Mouse (Mus musculus) midbrain, postnatal 0 days (tissue): ENCODE data around the gene Tubal3. TPM values are rescaled to one million over a fixed set of nuclear protein-coding genes. Genes with fewer than 3 reads are reported as not detected.

Experiments used
- ATAC-seq: fragments of 200-750 bp; cut with Nextera tagmentation; 2 replicates; pipeline ENCODE4 v1.8.0; 2017; ENCODE audit warnings: moderate number of reproducible peaks, mild to moderate bottlenecking, moderate TSS enrichment, moderate library complexity; ENCODE audit not compliant: low FRiP score
- DNase-seq: peaks from one replicate; pipeline ENCODE4 v3.0.0-alpha.2; 2015; ENCODE audit warnings: low spot score
- H3K27ac ChIP-seq: fragments of 300-500 bp; sonication (generic); 2 replicates; pipeline ENCODE4 v1.5.1; 2014; ENCODE audit warnings: low read depth, mild to moderate bottlenecking, low read length, mixed read lengths
- H3K27me3 ChIP-seq: fragments of 300-500 bp; sonication (generic); 2 replicates; pipeline ENCODE4 v1.6.1; 2014; ENCODE audit warnings: low read length, control low read depth, mixed read lengths; ENCODE audit not compliant: insufficient read depth
- H3K36me3 ChIP-seq: fragments of 300-500 bp; sonication (generic); 2 replicates; pipeline ENCODE4 v1.6.1; 2014; ENCODE audit warnings: low read length, control low read depth, mixed read lengths; ENCODE audit not compliant: insufficient read depth
- H3K4me1 ChIP-seq: fragments of 300-500 bp; sonication (generic); 2 replicates; pipeline ENCODE4 v1.6.1; 2014; ENCODE audit warnings: mild to moderate bottlenecking, control low read depth, antibody characterized with exemption, low read length, mixed read lengths; ENCODE audit not compliant: insufficient read depth
- H3K4me2 ChIP-seq: fragments of 300-500 bp; sonication (generic); 2 replicates; pipeline ENCODE4 v1.6.1; 2014; ENCODE audit warnings: low read depth, mild to moderate bottlenecking, low read length, mixed read lengths; ENCODE audit not compliant: poor library complexity, severe bottlenecking
- H3K4me3 ChIP-seq: fragments of 300-500 bp; sonication (generic); 2 replicates; pipeline ENCODE4 v1.5.1; 2014; ENCODE audit warnings: low read depth, mild to moderate bottlenecking, low read length, moderate library complexity
- H3K9ac ChIP-seq: fragments of 300-500 bp; sonication (generic); replicated peaks from 2 replicates; pipeline ENCODE4 v1.6.1; 2014; ENCODE audit warnings: mild to moderate bottlenecking, low read length, moderate library complexity, mixed read lengths; ENCODE audit not compliant: poor library complexity, severe bottlenecking
- H3K9me3 ChIP-seq: fragments of 300-500 bp; sonication (generic); 2 replicates; pipeline ENCODE4 v1.6.1; 2016; ENCODE audit warnings: low read length, control low read depth
- CTCF ChIP-seq: IDR thresholded peaks from 2 replicates; pipeline ENCODE4 v1.5.1; 2016; ENCODE audit warnings: antibody characterized with exemption, mild to moderate bottlenecking
- WGBS: fragments of 180-500 bp; shearing (Covaris S2); extraction: QIAGEN DNeasy Blood & Tissue Kit; methylation state at CpG from one replicate; pipeline ENCODE4 v1.1.7; 2014; 5-methylcytosine and 5-hydroxymethylcytosine counted together
- polyA plus RNA-seq: library from polyadenylated mRNA; unstranded; fragments of >200 nt; fragmentation: Nextera tagmentation; extraction: Ambion mirVana; gene quantifications from 2 replicates; pipeline ENCODE4 v1.2.1, GENCODE M21; 2015
- total RNA-seq: library from RNA; depleted of rRNA; stranded (reverse); fragments of >200 nt; gene quantifications from 2 replicates; pipeline ENCODE4 v1.2.3, GENCODE M21; 2014

Tubal3 gene
- total and polyA plus RNA-seq, 2 experiments from 2014 or later = not detected

- Histone ChIP-seq H3K36me3 (no peaks in the 10 kb centered on the region), H3K9me3 (no peaks in the 10 kb centered on the region), H3K4me1 (no peaks in the 10 kb centered on the region), H3K9ac (no peak overlapping the region), H3K4me3 (no peak overlapping the region), H3K4me2 (no peak overlapping the region), H3K27me3 (no peaks in the 10 kb centered on the region), H3K27ac (no peak overlapping the region)
- DNase-seq = no peak
- no peak for TF ChIP-seq CTCF
- ATAC-seq = no peak
- 81% methylated on average over 6 of the region's 6 CpGs for WGBS
Measured at GRCm38 (mm10) chr13:3907151-3907696, 10.8 kb upstream of the Tubal3 start.

GRCm38 (mm10) chr13:3908262-3908661 is 9.8 kb upstream of the Tubal3 start:
- no peak for ATAC-seq
- no peaks in the 10 kb centered on the region for H3K36me3 ChIP-seq
- no peak for DNase-seq
- no peaks in the 10 kb centered on the region for H3K9me3 ChIP-seq
- WGBS = 90% methylated on average over 4 of the region's 4 CpGs
- H3K4me2 ChIP-seq = no peak overlapping the region
- H3K9ac ChIP-seq = no peak overlapping the region
- no peaks in the 10 kb centered on the region for H3K27me3 ChIP-seq
- no peak for TF ChIP-seq CTCF
- no peaks in the 10 kb centered on the region for H3K4me1 ChIP-seq
- no peak overlapping the region for H3K27ac ChIP-seq
- no peak overlapping the region for H3K4me3 ChIP-seq

GRCm38 (mm10) chr13:3910356-3910755 is 7.7 kb upstream of the Tubal3 start:
- TF ChIP-seq CTCF = no peak
- ATAC-seq = no peak
- DNase-seq = no peak
- Histone ChIP-seq H3K9me3 (no peaks in the 10 kb centered on the region), H3K9ac (no peak overlapping the region), H3K36me3 (no peaks in the 10 kb centered on the region), H3K4me3 (no peak overlapping the region), H3K27ac (no peak overlapping the region), H3K4me2 (no peak overlapping the region), H3K27me3 (no peaks in the 10 kb centered on the region), H3K4me1 (no peaks in the 10 kb centered on the region)
- 84% methylated on average over 5 of the region's 5 CpGs for WGBS

- Histone ChIP-seq H3K4me1 (no peaks in the 10 kb centered on the region), H3K27ac (no peak overlapping the region), H3K9ac (no peak overlapping the region), H3K36me3 (no peaks in the 10 kb centered on the region), H3K27me3 (no peaks in the 10 kb centered on the region), H3K4me2 (no peak overlapping the region), H3K4me3 (no peak overlapping the region), H3K9me3 (no peaks in the 10 kb centered on the region)
- ATAC-seq (no peak), DNase-seq (no peak)
- no peak for TF ChIP-seq CTCF
- 89% methylated on average over 4 of the region's 4 CpGs for WGBS
Measured at GRCm38 (mm10) chr13:3913504-3913903, 4.6 kb upstream of the Tubal3 start.

GRCm38 (mm10) chr13:3924483-3924882 is 6.4 kb downstream of the Tubal3 start:
- no peak for ATAC-seq
- H3K9ac ChIP-seq = no peak overlapping the region
- H3K4me1 ChIP-seq = no peaks in the 10 kb centered on the region
- H3K27ac ChIP-seq = no peak overlapping the region
- H3K4me3 ChIP-seq = no peak overlapping the region
- H3K27me3 ChIP-seq = no peaks in the 10 kb centered on the region
- H3K36me3 ChIP-seq = no peaks in the 10 kb centered on the region
- H3K4me2 ChIP-seq = no peak overlapping the region
- WGBS = 90% methylated on average over 5 of the region's 5 CpGs
- no peaks in the 10 kb centered on the region for H3K9me3 ChIP-seq
- TF ChIP-seq CTCF = no peak
- DNase-seq = no peak

GRCm38 (mm10) chr13:3925632-3926031 is 7.6 kb downstream of the Tubal3 start:
- Histone ChIP-seq H3K4me2 (no peak overlapping the region), H3K4me1 (no peaks in the 10 kb centered on the region), H3K4me3 (no peak overlapping the region), H3K27ac (no peak overlapping the region), H3K9ac (no peak overlapping the region), H3K27me3 (no peaks in the 10 kb centered on the region), H3K36me3 (no peaks in the 10 kb centered on the region), H3K9me3 (no peaks in the 10 kb centered on the region)
- WGBS = 86% methylated on average over 6 of the region's 6 CpGs
- DNase-seq (no peak), ATAC-seq (no peak)
- TF ChIP-seq CTCF = no peak
